Mouse (Mus musculus): ENCODE results near the gene Itprip. TPM values are rescaled to one million over a fixed set of nuclear protein-coding genes. Genes with fewer than 3 reads are reported as not detected.

The Itprip gene
- polyA plus RNA-seq, 3 experiments from 2014 or later = 7.8 to 10.4 (median 8.0) TPM

GRCm38 (mm10) chr19:47885191-47885743, 33.8 kb downstream of the Itprip start:
- no peak for ATAC-seq

- ATAC-seq = no peak
Measured at GRCm38 (mm10) chr19:47884296-47885085, 34.6 kb downstream of the Itprip start.

- no peak for ATAC-seq
Measured at GRCm38 (mm10) chr19:47882882-47883254, 36.2 kb downstream of the Itprip start.

GRCm38 (mm10) chr19:47882151-47882881, 36.8 kb downstream of the Itprip start:
- ATAC-seq = peak; percentile 81

GRCm38 (mm10) chr19:47881538-47881937, 37.6 kb downstream of the Itprip start:
- no peak for ATAC-seq

GRCm38 (mm10) chr19:47876252-47876651, 42.8 kb downstream of the Itprip start:
- ATAC-seq = no peak

GRCm38 (mm10) chr19:47871515-47871914, 47.6 kb downstream of the Itprip start:
- ATAC-seq = no peak

- ATAC-seq = no peak
Measured at GRCm38 (mm10) chr19:47870102-47870666, 48.9 kb downstream of the Itprip start.

- ATAC-seq = no peak
Measured at GRCm38 (mm10) chr19:47869516-47869915, 49.6 kb downstream of the Itprip start.

GRCm38 (mm10) chr19:47868951-47869350, 50.1 kb downstream of the Itprip start:
- no peak for ATAC-seq

GRCm38 (mm10) chr19:47867628-47868175, 51.4 kb downstream of the Itprip start:
- ATAC-seq = no peak

GRCm38 (mm10) chr19:47865353-47865947, 53.6 kb downstream of the Itprip start, which contains the start of gene Gsto2:
Gsto2 (plus strand) TSS chr19:47865534.
- peak; percentile 99 for ATAC-seq

GRCm38 (mm10) chr19:47864721-47865120, 54.4 kb downstream of the Itprip start:
- ATAC-seq = no peak

GRCm38 (mm10) chr19:47864051-47864450, 55.0 kb downstream of the Itprip start:
- ATAC-seq = no peak

GRCm38 (mm10) chr19:47862581-47862980, 56.5 kb downstream of the Itprip start:
- ATAC-seq = no peak

GRCm38 (mm10) chr19:47859180-47859579, 59.9 kb downstream of the Itprip start:
- ATAC-seq = no peak

- no peak for ATAC-seq
Measured at GRCm38 (mm10) chr19:47857957-47858942, 60.8 kb downstream of the Itprip start.

GRCm38 (mm10) chr19:47854796-47855783, 64.0 kb downstream of the Itprip start, which contains the start of gene Gsto1:
Gsto1 (plus strand) TSS chr19:47854970.
- peak; percentile 84 for ATAC-seq

GRCm38 (mm10) chr19:47853951-47854795, 64.9 kb downstream of the Itprip start:
- peak; percentile 29 for ATAC-seq
